Mouse (Mus musculus): Measurements from ENCODE around the gene Rrp1.
"Not testable (repeated sequence)": the region's sequence is repeated elsewhere in the genome, so short reads cannot be mapped to it uniquely, and the experiment has no call there.

The Rrp1 gene

GRCm38 (mm10) chr10:78383567-78383966, 29.3 kb downstream of the Rrp1 start:
- no peak for DNase-seq (ENCODE audit: low read depth, low spot score)

GRCm38 (mm10) chr10:78378516-78378915, 34.3 kb downstream of the Rrp1 start:
- peak; percentile 70 for DNase-seq (ENCODE audit: low read depth, low spot score)

- DNase-seq (ENCODE audit: low read depth, low spot score) = peak; percentile 76
Measured at GRCm38 (mm10) chr10:78372681-78373668, 39.9 kb downstream of the Rrp1 start.

GRCm38 (mm10) chr10:78371746-78372145, 41.1 kb downstream of the Rrp1 start:
- no peak for DNase-seq (ENCODE audit: low read depth, low spot score)

- DNase-seq (ENCODE audit: low read depth, low spot score) = peak; percentile 67
Measured at GRCm38 (mm10) chr10:78367586-78367985, 45.3 kb downstream of the Rrp1 start.

- DNase-seq (ENCODE audit: low read depth, low spot score) = no peak
Measured at GRCm38 (mm10) chr10:78366851-78367312, 46.0 kb downstream of the Rrp1 start.

GRCm38 (mm10) chr10:78366195-78366834, 46.5 kb downstream of the Rrp1 start:
- peak; percentile 88 for DNase-seq (ENCODE audit: low read depth, low spot score)

- DNase-seq (ENCODE audit: low read depth, low spot score) = peak; percentile 46
Measured at GRCm38 (mm10) chr10:78365555-78365954, 47.3 kb downstream of the Rrp1 start.

GRCm38 (mm10) chr10:78364106-78364505, 48.7 kb downstream of the Rrp1 start:
- no peak for DNase-seq (ENCODE audit: low read depth, low spot score)

- DNase-seq (ENCODE audit: low read depth, low spot score) = no peak
Measured at GRCm38 (mm10) chr10:78363366-78363765, 49.5 kb downstream of the Rrp1 start.

GRCm38 (mm10) chr10:78361951-78362350, 50.9 kb downstream of the Rrp1 start:
- no peak for DNase-seq (ENCODE audit: low read depth, low spot score)

- DNase-seq (ENCODE audit: low read depth, low spot score) = no peak
Measured at GRCm38 (mm10) chr10:78360290-78360711, 52.5 kb downstream of the Rrp1 start.

- not testable (repeated sequence) for DNase-seq (ENCODE audit: low read depth, low spot score)
Measured at GRCm38 (mm10) chr10:78358999-78359398, 53.8 kb downstream of the Rrp1 start.

- DNase-seq (ENCODE audit: low read depth, low spot score) = no peak
Measured at GRCm38 (mm10) chr10:78358266-78358665, 54.6 kb downstream of the Rrp1 start.

- DNase-seq (ENCODE audit: low read depth, low spot score) = no peak
Measured at GRCm38 (mm10) chr10:78357742-78358141, 55.1 kb downstream of the Rrp1 start.

- DNase-seq (ENCODE audit: low read depth, low spot score) = no peak
Measured at GRCm38 (mm10) chr10:78355931-78356593, 56.8 kb downstream of the Rrp1 start.

- DNase-seq (ENCODE audit: low read depth, low spot score) = no peak
Measured at GRCm38 (mm10) chr10:78353196-78353595, 59.6 kb downstream of the Rrp1 start.

- no peak for DNase-seq (ENCODE audit: low read depth, low spot score)
Measured at GRCm38 (mm10) chr10:78352666-78353030, 60.2 kb downstream of the Rrp1 start.

- peak; percentile 17 for DNase-seq (ENCODE audit: low read depth, low spot score)
Measured at GRCm38 (mm10) chr10:78351887-78352665, 60.8 kb downstream of the Rrp1 start, which contains the start of gene Agpat3. Gene Agpat3, minus strand, starts transcription at chr10:78352489.

GRCm38 (mm10) chr10:78351564-78351886, 61.3 kb downstream of the Rrp1 start:
- DNase-seq (ENCODE audit: low read depth, low spot score) = no peak

Measured in ES-CJ7 (cell line).